Mouse (Mus musculus) forebrain, embryonic 16.5 days (tissue): ENCODE measurements at regions not wholly inside any gene's neighbourhood (a gene's known extent, or its start where the extent isn't known, plus 50 kb on each side); places are given as distances from the start of the nearest gene placed in this dataset.

ENCODE experiments used
- ATAC-seq: fragments of 200-750 bp; cut with Nextera tagmentation; 2 replicates; pipeline ENCODE4 v1.8.0; 2017; ENCODE audit warnings: mild to moderate bottlenecking, moderate library complexity
- H3K27ac ChIP-seq: fragments of 300-500 bp; sonication (generic); 2 replicates; pipeline ENCODE4 v1.5.1; 2014; ENCODE audit warnings: low read length, control low read depth
- H3K27me3 ChIP-seq: fragments of 300-500 bp; sonication (generic); replicated peaks from 2 replicates; pipeline ENCODE4 v1.6.1; 2014; ENCODE audit warnings: low read length; ENCODE audit not compliant: control insufficient read depth, insufficient read depth
- H3K36me3 ChIP-seq: fragments of 300-500 bp; sonication (generic); 2 replicates; pipeline ENCODE4 v1.6.1; 2014; ENCODE audit not compliant: control insufficient read depth, insufficient read depth
- H3K4me1 ChIP-seq: fragments of 300-500 bp; sonication (generic); replicated peaks from 2 replicates; pipeline ENCODE4 v1.6.1; 2014; ENCODE audit warnings: low read length; ENCODE audit not compliant: control insufficient read depth, insufficient read depth
- H3K4me2 ChIP-seq: fragments of 300-500 bp; sonication (generic); 2 replicates; pipeline ENCODE4 v1.6.1; 2014; ENCODE audit warnings: mild to moderate bottlenecking, low read length, control low read depth
- H3K4me3 ChIP-seq: fragments of 300-500 bp; sonication (generic); replicated peaks from 2 replicates; pipeline ENCODE4 v1.5.1; 2014; ENCODE audit warnings: mild to moderate bottlenecking, low read length, control low read depth
- H3K9ac ChIP-seq: fragments of 300-500 bp; sonication (generic); replicated peaks from 2 replicates; pipeline ENCODE4 v1.6.1; 2014; ENCODE audit warnings: low read depth, low read length, control low read depth
- H3K9me3 ChIP-seq: fragments of 300-500 bp; sonication (generic); 2 replicates; pipeline ENCODE4 v1.6.1; 2016; ENCODE audit warnings: low read length; ENCODE audit not compliant: control insufficient read depth
- WGBS: fragments of 180-500 bp; shearing (Covaris S2); extraction: QIAGEN DNeasy Blood & Tissue Kit; methylation state at CpG from one replicate; pipeline ENCODE4 v1.1.7; 2014; 5-methylcytosine and 5-hydroxymethylcytosine counted together

GRCm38 (mm10) chr12:15983591-15984300, 167.0 kb upstream of the Trib2 start:
- no peak for ATAC-seq
- 91% methylated on average over 11 of the region's 11 CpGs for WGBS
- H3K9me3 ChIP-seq, result no peaks in the 10 kb centered on the region
- no peak overlapping the region for H3K27ac ChIP-seq
- no peak overlapping the region for H3K4me3 ChIP-seq
- H3K4me2 ChIP-seq, result no peak overlapping the region
- no peaks in the 10 kb centered on the region for H3K4me1 ChIP-seq
- H3K36me3 ChIP-seq, result no peaks in the 10 kb centered on the region
- no peaks in the 10 kb centered on the region for H3K27me3 ChIP-seq
- no peak overlapping the region for H3K9ac ChIP-seq

- Histone ChIP-seq H3K27me3 (no peaks in the 10 kb centered on the region), H3K9me3 (no peaks in the 10 kb centered on the region), H3K4me1 (no peaks in the 10 kb centered on the region), H3K4me3 (no peak overlapping the region), H3K9ac (no peak overlapping the region), H3K27ac (no peak overlapping the region), H3K4me2 (no peak overlapping the region), H3K36me3 (no peaks in the 10 kb centered on the region)
- ATAC-seq, result no peak
- WGBS, result 64% methylated on average over 1 of the region's 1 CpGs
Measured at GRCm38 (mm10) chr12:15981741-15982140, 165.0 kb upstream of the Trib2 start.

- H3K36me3 ChIP-seq, result no peaks in the 10 kb centered on the region
- H3K27me3 ChIP-seq, result no peaks in the 10 kb centered on the region
- H3K9me3 ChIP-seq, result no peaks in the 10 kb centered on the region
- no peak overlapping the region for H3K9ac ChIP-seq
- H3K27ac ChIP-seq, result no peak overlapping the region
- no peak for ATAC-seq
- WGBS, result 95% methylated on average over 7 of the region's 7 CpGs
- H3K4me3 ChIP-seq, result no peak overlapping the region
- no peaks in the 10 kb centered on the region for H3K4me1 ChIP-seq
- H3K4me2 ChIP-seq, result no peak overlapping the region
Measured at GRCm38 (mm10) chr12:15979233-15979632, 162.5 kb upstream of the Trib2 start.

- Histone ChIP-seq H3K4me1 (no peaks in the 10 kb centered on the region), H3K27ac (no peak overlapping the region), H3K9me3 (no peaks in the 10 kb centered on the region), H3K36me3 (no peaks in the 10 kb centered on the region), H3K4me2 (no peak overlapping the region), H3K4me3 (no peak overlapping the region), H3K9ac (no peak overlapping the region), H3K27me3 (no peaks in the 10 kb centered on the region)
- ATAC-seq, result no peak
- 92% methylated on average over 3 of the region's 3 CpGs for whole genome bisulfite sequencing
Measured at GRCm38 (mm10) chr12:15971786-15972185, 155.1 kb upstream of the Trib2 start.

- no peak overlapping the region for H3K27ac ChIP-seq
- H3K4me1 ChIP-seq, result no peaks in the 10 kb centered on the region
- H3K9me3 ChIP-seq, result no peaks in the 10 kb centered on the region
- H3K4me2 ChIP-seq, result no peak overlapping the region
- no peaks in the 10 kb centered on the region for H3K36me3 ChIP-seq
- no peak overlapping the region for H3K4me3 ChIP-seq
- no peaks in the 10 kb centered on the region for H3K27me3 ChIP-seq
- ATAC-seq, result no peak
- WGBS, result 83% methylated on average over 2 of the region's 2 CpGs
- H3K9ac ChIP-seq, result no peak overlapping the region
Measured at GRCm38 (mm10) chr12:15970262-15970661, 153.5 kb upstream of the Trib2 start.

GRCm38 (mm10) chr12:15967550-15968102, 150.9 kb upstream of the Trib2 start:
- no peak for ATAC-seq
- WGBS, result 72% methylated on average over 5 of the region's 5 CpGs

GRCm38 (mm10) chr12:15966631-15967030, 149.9 kb upstream of the Trib2 start:
- Histone ChIP-seq H3K27me3 (no peaks in the 10 kb centered on the region), H3K4me1 (no peaks in the 10 kb centered on the region), H3K4me3 (no peak overlapping the region), H3K9ac (no peak overlapping the region), H3K4me2 (no peak overlapping the region), H3K27ac (no peak overlapping the region), H3K9me3 (no peaks in the 10 kb centered on the region), H3K36me3 (no peaks in the 10 kb centered on the region)
- no peak for ATAC-seq
- 97% methylated on average over 1 of the region's 1 CpGs for WGBS

More at GRCm38 (mm10) chr12:15967550-15968102, 150.9 kb upstream of the Trib2 start:
- Histone ChIP-seq H3K9me3 (no peaks in the 10 kb centered on the region), H3K4me2 (no peak overlapping the region), H3K9ac (no peak overlapping the region), H3K27me3 (no peaks in the 10 kb centered on the region), H3K27ac (no peak overlapping the region), H3K4me3 (no peak overlapping the region), H3K4me1 (no peaks in the 10 kb centered on the region), H3K36me3 (no peaks in the 10 kb centered on the region)

GRCm38 (mm10) chr12:15965921-15966320, 149.2 kb upstream of the Trib2 start:
- Histone ChIP-seq H3K4me1 (no peaks in the 10 kb centered on the region), H3K9me3 (no peaks in the 10 kb centered on the region), H3K36me3 (no peaks in the 10 kb centered on the region), H3K4me3 (no peak overlapping the region), H3K27me3 (no peaks in the 10 kb centered on the region), H3K4me2 (no peak overlapping the region), H3K9ac (no peak overlapping the region), H3K27ac (no peak overlapping the region)
- WGBS, result 81% methylated on average over 4 of the region's 4 CpGs
- no peak for ATAC-seq

GRCm38 (mm10) chr12:15964073-15964472, 147.4 kb upstream of the Trib2 start:
- no peaks in the 10 kb centered on the region for H3K36me3 ChIP-seq
- H3K27me3 ChIP-seq, result no peaks in the 10 kb centered on the region
- no peak overlapping the region for H3K9ac ChIP-seq
- no peaks in the 10 kb centered on the region for H3K9me3 ChIP-seq
- no peak for ATAC-seq
- WGBS, result 92% methylated on average over 4 of the region's 4 CpGs
- H3K4me1 ChIP-seq, result no peaks in the 10 kb centered on the region
- H3K27ac ChIP-seq, result no peak overlapping the region
- no peak overlapping the region for H3K4me2 ChIP-seq
- H3K4me3 ChIP-seq, result no peak overlapping the region
